Comparison of ENCODE assay signal across 9 mouse cellular contexts in genomic region chr4:57065273-57065672, GRCm38 (mm10).
A peak's percentile ranks its signal among the peaks of the same experiment; 100 is the strongest.
DNase-seq lines count a peak whose midpoint lies in the region; ATAC-seq and TF ChIP-seq lines count a peak whose summit lies in the region.
"Had no signal": no experiment of that assay in that cellular context is flagged by ENCODE, and none has a peak within 500 bp of the region (broad histone marks: within the 10 kb centered on the region; RNA-seq: fewer than 3 reads in every experiment).

No protein-coding gene starts in this region.

- POLR2A ChIA-PET in Patski (lab: Charles Lee), result no interaction called here

- WGBS in cerebellum, adult 2 months, result 29% methylated on average over 4 of the region's 4 CpGs
- WGBS in hindbrain, postnatal 0 days, result 20% methylated on average over 4 of the region's 4 CpGs

- no peak overlapping the region for H3K4me3 ChIP-seq in cerebellum, adult 2 months (replicated peaks; ENCODE audit: insufficient read depth, low read depth, low read length)
- H3K4me3 ChIP-seq in hindbrain, postnatal 0 days (ENCODE audit: low read length), result no peak overlapping the region
- peak overlapping the region; percentile 8 for H3K4me3 ChIP-seq in megakaryocyte, embryonic 14.5 days (replicated peaks)
- H3K4me3 ChIP-seq: limb, embryonic 13.5 days had no signal

- peaks cover 10% of the 10 kb centered on the region for H3K4me1 ChIP-seq in cerebellum, adult 2 months (ENCODE audit: control insufficient read depth, insufficient read depth, low read length)
- no peaks in the 10 kb centered on the region; the same call in 1 of the 2 replicates for H3K4me1 ChIP-seq in hindbrain, postnatal 0 days (ENCODE audit: insufficient read depth, low read length)
- H3K4me1 ChIP-seq in megakaryocyte, embryonic 14.5 days, result peaks cover 47% of the 10 kb centered on the region

- peak; percentile 80 for TF ChIP-seq CTCF in Patski (IDR thresholded peaks at IDR 0.05)
- TF ChIP-seq CTCF in cerebellum, adult 2 months (IDR thresholded peaks at IDR 0.05; ENCODE audit: borderline replicate concordance, insufficient read depth, low read depth, low read length), result peak; percentile 94
- TF ChIP-seq CTCF in hindbrain, postnatal 0 days (IDR thresholded peaks at IDR 0.05; ENCODE audit: low read depth), result peak; percentile 93

- H3K27me3 ChIP-seq in Patski, result no peaks in the 10 kb centered on the region
- no peaks in the 10 kb centered on the region for H3K27me3 ChIP-seq in cerebellum, adult 2 months (ENCODE audit: control insufficient read depth, insufficient read depth, low read length)
- H3K27me3 ChIP-seq in hindbrain, postnatal 0 days (ENCODE audit: insufficient read depth, low read length), result no peaks in the 10 kb centered on the region
- peaks cover 4% of the 10 kb centered on the region for H3K27me3 ChIP-seq in megakaryocyte, embryonic 14.5 days (replicated peaks)

- ATAC-seq in Patski, result no peak
- peak; percentile 70 for ATAC-seq in frontal cortex, adult (ENCODE audit: low TSS enrichment)
- ATAC-seq in hindbrain, postnatal 0 days, result peak; percentile 60

- no peak overlapping the region for H3K9ac ChIP-seq in hindbrain, postnatal 0 days (replicated peaks; ENCODE audit: low read length)
- H3K9ac ChIP-seq: limb, embryonic 13.5 days had no signal

- H3K4me2 ChIP-seq in hindbrain, postnatal 0 days (ENCODE audit: low read depth, low read length), result no peak overlapping the region
- H3K4me2 ChIP-seq: limb, embryonic 13.5 days had no signal

- CTCF ChIA-PET in Patski (lab: Charles Lee), result no interaction called here

- DNase-seq in Patski (ENCODE audit: low read depth, low spot score), result peak; percentile 3
- DNase-seq in cerebellum, adult 2 months, result peak; percentile 81 to 90
- peak; percentile 79 for DNase-seq in hindbrain, postnatal 0 days (ENCODE audit: low spot score)
- DNase-seq in left cerebral cortex, adult 11 months (ENCODE audit: low spot score), result peak; percentile 61
- DNase-seq in right cerebral cortex, postnatal 10 days (ENCODE audit: low spot score in 2 of 2), result peak; percentile 63 to 81
- DNase-seq in urinary bladder, postnatal 10 days (ENCODE audit: low spot score), result peak; percentile 35

- no peaks in the 10 kb centered on the region for H3K36me3 ChIP-seq in hindbrain, postnatal 0 days (ENCODE audit: insufficient read depth, low read length)
- H3K36me3 ChIP-seq in megakaryocyte, embryonic 14.5 days (replicated peaks; ENCODE audit: low read length), result no peaks in the 10 kb centered on the region
- H3K36me3 ChIP-seq: limb, embryonic 13.5 days had no signal

- no peak for TF ChIP-seq POLR2A in cerebellum, adult 2 months (IDR thresholded peaks at IDR 0.05; ENCODE audit: borderline replicate concordance, insufficient read depth, low read length)

- H3K9me3 ChIP-seq in hindbrain, postnatal 0 days (ENCODE audit: low read length), result no peaks in the 10 kb centered on the region
- H3K9me3 ChIP-seq in megakaryocyte, embryonic 14.5 days, result no peaks in the 10 kb centered on the region
- H3K9me3 ChIP-seq: limb, embryonic 13.5 days had no signal

- in situ Hi-C loops in Patski (cut with MboI; ENCODE audit: low pct_unique_long_range_greater_than_20kb), result no loop called here

- H3K27ac ChIP-seq in cerebellum, adult 2 months (ENCODE audit: insufficient read depth, low read length), result peak overlapping the region; percentile 19; the same call in 1 of the 2 replicates
- H3K27ac ChIP-seq in hindbrain, postnatal 0 days, result no peak overlapping the region
- H3K27ac ChIP-seq: limb, embryonic 13.5 days had no signal

Comparison
In these comparisons a context has a peak if more than half of its experiments do, and no peak if none do; other contexts are left out.
1. DNase-seq: peak in every context shown above with its lines; median percentile 86 in cerebellum, adult 2 months; 79 in hindbrain, postnatal 0 days; 72 in right cerebral cortex, postnatal 10 days; 61 in left cerebral cortex, adult 11 months; 35 in urinary bladder, postnatal 10 days; 3 in Patski.